Mouse (Mus musculus) bone marrow macrophage, adult 2 months (primary cell): ENCODE measurements around the gene Anapc10.
"Not testable (repeated sequence)": the region's sequence is repeated elsewhere in the genome, so short reads cannot be mapped to it uniquely, and the experiment has no call there.

Source experiments
- CTCF ChIP-seq: IDR thresholded peaks from 2 replicates; pipeline ENCODE4 v1.5.1; 2012; ENCODE audit warnings: low read depth, mild to moderate bottlenecking, low read length, moderate library complexity
- POLR2A ChIP-seq: IDR thresholded peaks from 2 replicates; pipeline ENCODE4 v1.6.1; 2012; ENCODE audit warnings: mild to moderate bottlenecking, low read depth, low read length, borderline replicate concordance

DNA sequence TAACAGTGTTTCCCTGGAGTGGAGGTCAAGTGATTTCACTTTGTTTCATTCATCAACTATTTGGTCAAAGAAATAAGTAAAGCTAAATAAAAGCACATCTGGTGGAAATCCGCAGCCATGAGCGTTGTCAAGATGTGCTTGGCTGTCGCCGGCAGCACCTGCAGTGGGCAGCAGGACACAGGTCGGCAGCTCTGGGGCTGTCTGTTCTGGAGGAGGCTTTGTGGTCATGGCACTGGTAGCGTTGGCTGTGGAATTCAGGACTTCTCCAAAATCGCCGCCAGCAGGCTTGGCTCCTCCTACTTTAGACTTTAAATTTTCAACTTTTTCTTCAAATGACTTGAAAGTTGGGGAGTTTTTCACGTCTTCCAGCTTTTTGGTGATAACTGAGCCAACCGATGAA, 31.5 kb upstream of the Anapc10 start:
- not testable (repeated sequence) for TF ChIP-seq CTCF, POLR2A
